Mouse (Mus musculus): Measurements from ENCODE around the gene Fbxo6.

GRCm38 (mm10) chr4:148137503-148137902 is 14.4 kb downstream of the Fbxo6 start:
- TF ChIP-seq POLR2A (IDR thresholded peaks at IDR 0.05; ENCODE audit: borderline replicate concordance, extremely low read depth, insufficient read depth, insufficient read length, poor library complexity, severe bottlenecking) (no peak), CTCF (IDR thresholded peaks at IDR 0.05; ENCODE audit: borderline replicate concordance, extremely low read depth, insufficient read depth, insufficient read length) (no peak)

Measured in brain, embryonic 14.5 days (tissue).